Mouse (Mus musculus): ENCODE data around the gene Ankrd63. TPM values are rescaled to one million over a fixed set of nuclear protein-coding genes. Genes with fewer than 3 reads are reported as not detected.

Gene Ankrd63
- polyA plus RNA-seq (2012): 0.72 and 2.2 TPM in 2 replicates

DNA sequence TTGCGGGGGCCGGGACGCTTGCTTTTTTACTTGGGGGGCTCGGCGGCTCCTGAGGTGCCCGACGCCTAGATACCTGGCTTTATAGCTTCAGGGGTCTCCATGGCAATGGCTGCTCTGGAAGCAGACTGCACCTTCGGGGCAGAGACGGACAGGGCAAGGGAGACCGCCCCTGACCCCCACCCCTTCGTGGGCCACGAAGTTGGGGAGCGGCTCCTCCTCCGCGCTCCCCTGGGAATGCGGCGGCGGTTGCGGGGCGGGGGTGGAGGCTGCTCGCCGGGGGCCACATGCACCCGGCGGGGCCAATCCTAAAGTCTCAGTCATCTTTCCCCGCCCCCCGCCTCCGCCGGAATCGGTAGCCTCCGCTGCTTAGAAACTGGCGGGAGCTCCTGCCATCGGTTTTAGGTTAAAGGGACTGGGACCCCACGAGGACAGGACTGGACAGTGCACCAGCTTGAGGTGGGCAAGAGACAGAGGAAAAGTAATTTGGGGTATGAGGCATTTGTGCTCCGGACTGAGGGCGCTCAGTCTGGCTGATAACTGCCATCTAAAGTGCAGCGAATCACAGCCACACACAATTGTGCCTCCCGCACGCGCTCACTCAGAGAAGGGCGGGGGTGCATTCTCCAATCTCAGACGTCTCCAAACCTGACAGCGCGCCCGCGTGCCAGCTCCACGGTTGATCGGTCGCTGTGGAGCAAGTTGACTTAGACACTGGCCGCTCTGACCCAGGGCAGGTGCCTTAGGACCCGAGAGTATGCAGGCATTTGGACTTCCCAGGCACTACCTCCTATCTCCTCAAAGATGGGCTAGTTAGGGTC lies at the start of gene Ankrd63:
Gene Ankrd63 (minus strand): TSS at position 51 of the 818 bp plus-strand sequence.

DNA sequence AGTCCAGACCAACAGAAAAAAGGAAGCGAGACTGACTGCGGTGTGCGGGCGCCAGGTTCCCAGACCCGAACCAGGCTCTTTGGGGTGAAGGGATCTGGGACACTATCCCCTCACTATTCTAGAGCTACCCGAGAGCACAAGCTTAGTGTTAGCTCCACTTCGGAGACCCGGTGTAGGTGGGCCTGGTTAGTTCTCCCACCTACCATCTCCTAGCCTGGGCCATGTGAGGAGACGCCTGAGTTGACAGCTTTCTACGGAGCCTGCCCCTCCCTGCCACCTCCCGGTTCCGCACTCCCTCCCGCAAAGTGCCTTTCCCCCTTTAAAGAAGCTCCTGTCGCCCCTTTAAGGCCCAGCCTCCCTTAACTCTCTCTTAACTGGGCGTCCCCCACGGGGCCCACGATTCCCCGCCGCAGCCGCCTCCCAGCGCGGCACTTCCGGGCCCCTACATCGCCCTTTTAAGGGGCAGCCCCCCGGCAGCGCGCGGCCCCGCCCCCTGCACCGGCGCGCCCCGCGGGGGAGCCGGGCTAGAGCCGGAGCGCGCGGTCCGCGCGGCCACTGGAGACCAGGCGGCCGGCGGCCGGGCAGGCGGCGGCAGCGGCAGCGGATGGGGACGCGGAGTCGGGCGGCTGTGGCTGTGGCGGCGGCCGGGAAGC lies 41.6 kb upstream of the Ankrd63 start, which contains the start of gene Inafm2:
Gene Inafm2 (plus strand): TSS at position 527 of the 653 bp plus-strand sequence.

GRCm38 (mm10) chr2:118728337-118728736 lies 24.6 kb upstream of the Ankrd63 start, which contains the start of gene Plcb2:
Plcb2 (minus strand) TSS chr2:118728438.

DNA sequence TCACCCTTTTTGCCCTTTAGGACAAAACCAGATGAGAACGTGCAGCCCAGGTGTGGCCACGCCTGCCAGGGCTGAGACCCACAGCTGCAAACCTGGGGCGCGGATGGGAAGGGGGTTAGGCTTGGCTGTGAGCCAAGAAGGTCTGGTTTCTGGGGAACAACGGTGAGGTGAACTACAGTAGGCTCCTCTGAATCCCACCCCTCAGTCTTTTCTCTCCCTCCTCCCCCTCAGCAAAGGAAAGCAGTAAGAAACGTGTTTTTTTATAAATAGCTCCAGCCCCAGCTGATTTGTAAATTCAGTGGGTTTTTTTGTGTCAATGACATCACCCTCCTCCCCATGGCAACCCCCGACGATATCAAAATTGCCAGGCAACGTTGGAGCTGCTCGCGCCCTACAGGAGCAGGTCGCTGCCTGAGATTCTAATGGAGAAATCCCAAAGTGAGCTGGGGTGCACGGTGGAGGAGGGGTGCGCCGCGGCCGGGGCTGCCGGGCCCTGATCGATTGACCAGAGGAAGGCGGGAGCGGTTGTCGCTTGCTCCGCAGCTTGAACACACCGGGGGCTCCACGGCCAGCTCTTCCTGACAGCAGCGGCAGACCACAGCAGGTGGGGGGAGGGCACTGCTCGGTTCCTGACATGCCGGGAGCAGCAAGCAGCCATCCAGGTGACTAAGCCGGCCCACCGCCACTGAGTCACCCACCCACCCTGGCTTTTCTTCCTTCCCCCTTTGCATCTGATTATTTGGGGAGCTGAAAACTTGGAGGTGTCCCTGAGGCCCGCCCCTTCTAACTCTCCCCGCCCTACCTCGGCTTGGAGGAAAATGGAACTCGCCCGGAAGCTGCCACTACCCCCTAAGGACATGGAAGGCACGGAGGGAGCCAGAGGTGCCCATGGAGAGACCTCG lies 40.6 kb downstream of the Ankrd63 start, which contains the start of gene Pak6:
Gene Pak6 (plus strand): TSS at position 402 of the 902 bp plus-strand sequence.

Other genes with a start within 250 kb of the Ankrd63 start
- 95.7 and 104 TPM in 2 replicates for gene Srp14, start 224.3 kb downstream of the Ankrd63 start, polyA plus RNA-seq (2012)
- 2.5 and 12.5 TPM in 2 replicates for gene Bmf, start 154.3 kb downstream of the Ankrd63 start, polyA plus RNA-seq (2012)
- gene Bub1b, start 105.8 kb downstream of the Ankrd63 start, polyA plus RNA-seq (2012): 13.7 and 14.8 TPM in 2 replicates
- 1.2 and 1.9 TPM in 2 replicates for gene Pak6, start 40.7 kb downstream of the Ankrd63 start, polyA plus RNA-seq (2012)
- 96.3 and 125 TPM in 2 replicates for gene Plcb2, start 24.5 kb upstream of the Ankrd63 start, polyA plus RNA-seq (2012)
- 39.8 and 40.6 TPM in 2 replicates for gene Inafm2, start 41.8 kb upstream of the Ankrd63 start, polyA plus RNA-seq (2012)
- gene Ccdc9b, start 58.7 kb upstream of the Ankrd63 start, polyA plus RNA-seq (2012): 0.35 and 0.38 TPM in 2 replicates
- not detected in 2 replicates for gene Phgr1, start 68.8 kb upstream of the Ankrd63 start, polyA plus RNA-seq (2012)
- 0.04 and 0.06 TPM in 2 replicates for gene Disp2, start 75.8 kb upstream of the Ankrd63 start, polyA plus RNA-seq (2012)
- 96.3 and 140 TPM in 2 replicates for gene Knstrn, start 110.0 kb upstream of the Ankrd63 start, polyA plus RNA-seq (2012)
- gene Ivd, start 158.0 kb upstream of the Ankrd63 start, polyA plus RNA-seq (2012): 24.7 and 27.6 TPM in 2 replicates
- gene Bahd1, start 196.4 kb upstream of the Ankrd63 start, polyA plus RNA-seq (2012): 35.3 and 39.5 TPM in 2 replicates
- 6.7 and 12.2 TPM in 2 replicates for gene Chst14, start 222.5 kb upstream of the Ankrd63 start, polyA plus RNA-seq (2012)

Data from megakaryocyte-erythroid progenitor cell, adult 5 weeks (primary cell).